Mouse (Mus musculus): ENCODE results near the gene Hspg2. TPM values are rescaled to one million over a fixed set of nuclear protein-coding genes. Genes with fewer than 3 reads are reported as not detected.

Hspg2 gene
- total RNA-seq, 2 experiments from 2014 or later = 256 to 295 TPM

GRCm38 (mm10) chr4:137480191-137480992 is 11.8 kb downstream of the Hspg2 start:
- DNase-seq = no peak

GRCm38 (mm10) chr4:137480993-137481340 is 12.4 kb downstream of the Hspg2 start:
- no peak for DNase-seq

DNA sequence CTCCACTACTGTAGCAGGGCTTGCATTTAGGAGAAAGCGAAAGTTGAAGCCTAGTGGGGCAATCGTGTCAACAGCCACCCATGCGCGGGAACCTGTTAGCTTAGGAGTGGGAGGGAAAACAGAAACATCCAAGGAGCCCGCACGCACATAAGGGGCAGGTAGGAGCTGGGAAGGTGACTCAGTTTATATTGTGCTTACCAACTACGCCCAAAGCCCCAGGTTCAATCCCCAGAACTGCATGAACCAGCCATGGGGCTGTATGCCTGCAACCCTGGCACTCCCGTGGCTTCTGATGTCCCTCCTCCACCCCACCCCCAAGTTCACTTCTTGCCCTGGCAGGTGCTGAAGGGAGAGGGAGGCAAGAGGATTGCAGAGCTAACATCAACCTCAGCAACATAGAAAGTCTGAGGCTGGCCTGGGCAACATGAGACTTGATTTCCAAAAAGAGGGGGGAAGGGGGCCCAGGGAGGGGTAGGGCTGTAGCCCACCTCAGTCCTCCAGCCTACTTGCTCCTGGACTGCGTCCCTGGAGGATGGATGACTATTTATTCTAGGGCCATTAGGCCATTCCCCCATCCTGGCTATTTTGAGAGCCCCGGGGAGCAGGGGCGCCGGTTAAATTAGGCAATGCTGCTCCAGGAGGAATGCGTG is 12.9 kb downstream of the Hspg2 start:
- DNase-seq = no peak

- DNase-seq = no peak
Measured at GRCm38 (mm10) chr4:137483871-137484270, 15.3 kb downstream of the Hspg2 start.

DNA sequence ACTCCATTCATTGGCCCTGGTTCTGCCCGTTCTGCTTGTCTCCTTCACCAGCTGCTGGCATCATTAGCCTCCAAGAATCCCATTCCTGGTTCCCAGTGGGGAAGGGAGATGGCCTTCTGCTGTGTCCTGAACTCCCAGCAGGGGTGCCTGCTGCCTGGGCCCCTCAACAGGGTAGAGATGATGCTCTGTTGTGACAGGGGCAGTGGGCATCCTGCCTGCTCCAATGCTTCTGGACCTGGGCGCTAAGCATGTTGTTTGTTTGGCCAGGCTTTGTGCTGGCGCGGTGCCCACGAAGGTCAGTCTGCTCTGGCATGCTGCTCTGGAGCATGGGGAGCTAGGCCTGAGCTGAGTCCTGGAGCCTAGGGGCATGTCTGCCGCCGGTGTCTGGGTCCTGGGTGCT is 16.0 kb downstream of the Hspg2 start:
- DNase-seq = peak; percentile 78

DNA sequence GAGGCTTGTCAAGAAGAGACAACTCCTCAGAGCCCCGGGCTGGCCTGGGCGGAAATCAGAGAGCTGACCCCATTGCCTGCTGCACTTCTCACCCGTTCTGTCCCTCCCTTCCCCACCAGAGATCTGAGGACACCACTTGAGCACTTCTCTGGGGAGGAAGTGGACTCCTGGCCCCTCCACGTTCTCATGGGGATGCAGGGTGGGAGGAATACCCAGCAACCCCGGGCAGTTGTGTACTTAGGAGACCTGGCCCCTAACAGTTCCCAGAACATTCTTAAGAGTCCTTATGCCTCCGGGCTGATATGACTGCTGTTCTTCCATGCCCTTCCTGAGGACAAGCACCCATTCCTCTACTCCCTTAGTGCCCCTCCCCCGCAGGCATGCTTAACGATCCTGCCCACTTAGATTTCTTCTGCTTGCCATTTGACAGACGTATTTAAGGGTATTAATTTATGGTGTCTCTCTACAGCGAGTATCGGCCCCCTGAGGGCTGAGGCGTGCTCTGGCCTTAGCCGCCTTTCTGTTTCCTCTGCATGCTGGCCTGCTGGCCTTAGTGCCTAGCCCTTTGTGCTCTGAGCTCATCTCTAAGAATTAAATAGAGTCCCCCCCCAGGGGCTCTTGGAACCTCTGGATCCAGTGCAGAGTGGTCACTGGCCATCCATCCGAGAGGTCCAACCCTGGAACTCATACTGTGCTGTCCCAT is 16.8 kb downstream of the Hspg2 start:
- peak; percentile 26 for DNase-seq

DNA sequence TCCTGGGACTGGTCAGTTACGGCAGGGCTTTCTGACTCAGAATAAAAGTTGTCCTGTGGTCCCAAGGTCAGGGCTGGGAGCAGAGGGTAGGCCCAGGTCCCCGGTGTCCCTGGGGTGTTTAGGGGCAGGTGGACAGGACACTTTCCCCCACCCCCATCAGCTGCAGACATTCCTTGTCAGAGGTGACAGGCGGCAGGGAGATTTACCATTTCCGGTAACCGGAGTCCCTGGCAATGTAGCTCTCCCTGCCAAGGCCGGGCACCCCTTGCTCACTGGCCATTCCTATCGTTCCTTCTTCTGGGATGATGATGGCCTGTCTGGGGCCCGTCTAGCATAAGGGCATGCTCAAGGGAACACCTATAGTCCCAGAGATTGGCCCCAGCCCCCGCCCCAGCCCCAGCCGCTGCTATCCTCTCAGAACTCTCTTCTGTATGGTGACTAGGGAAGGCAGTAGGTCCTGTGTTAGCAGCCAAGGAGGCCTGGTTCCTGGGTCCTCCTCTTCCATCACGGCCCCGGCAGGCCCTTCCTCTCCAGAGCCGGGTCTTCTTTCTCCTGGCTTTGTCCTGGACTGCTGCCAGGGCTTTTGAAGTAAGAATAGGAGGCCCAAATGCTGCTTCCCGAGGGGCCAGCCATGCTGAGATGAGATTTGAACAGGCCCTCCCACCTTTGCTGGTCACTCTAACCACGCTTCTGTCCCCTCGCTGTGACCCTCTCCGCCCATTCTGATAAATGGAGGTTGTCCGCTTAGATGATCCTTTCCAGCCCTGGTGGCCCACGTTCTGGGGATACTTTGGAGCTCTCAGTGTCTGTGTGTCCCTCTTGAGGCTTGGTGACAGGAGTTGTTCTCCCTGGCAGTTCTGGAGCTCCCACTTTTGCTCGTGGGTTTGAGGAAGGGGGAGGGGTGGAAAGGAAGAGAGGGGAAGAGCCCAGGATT is 17.8 kb downstream of the Hspg2 start:
- DNase-seq = peak; percentile 57

- peak; percentile 76 for DNase-seq
Measured at GRCm38 (mm10) chr4:137487286-137488000, 18.9 kb downstream of the Hspg2 start.

GRCm38 (mm10) chr4:137488038-137488437 is 19.5 kb downstream of the Hspg2 start:
- no peak for DNase-seq

DNA sequence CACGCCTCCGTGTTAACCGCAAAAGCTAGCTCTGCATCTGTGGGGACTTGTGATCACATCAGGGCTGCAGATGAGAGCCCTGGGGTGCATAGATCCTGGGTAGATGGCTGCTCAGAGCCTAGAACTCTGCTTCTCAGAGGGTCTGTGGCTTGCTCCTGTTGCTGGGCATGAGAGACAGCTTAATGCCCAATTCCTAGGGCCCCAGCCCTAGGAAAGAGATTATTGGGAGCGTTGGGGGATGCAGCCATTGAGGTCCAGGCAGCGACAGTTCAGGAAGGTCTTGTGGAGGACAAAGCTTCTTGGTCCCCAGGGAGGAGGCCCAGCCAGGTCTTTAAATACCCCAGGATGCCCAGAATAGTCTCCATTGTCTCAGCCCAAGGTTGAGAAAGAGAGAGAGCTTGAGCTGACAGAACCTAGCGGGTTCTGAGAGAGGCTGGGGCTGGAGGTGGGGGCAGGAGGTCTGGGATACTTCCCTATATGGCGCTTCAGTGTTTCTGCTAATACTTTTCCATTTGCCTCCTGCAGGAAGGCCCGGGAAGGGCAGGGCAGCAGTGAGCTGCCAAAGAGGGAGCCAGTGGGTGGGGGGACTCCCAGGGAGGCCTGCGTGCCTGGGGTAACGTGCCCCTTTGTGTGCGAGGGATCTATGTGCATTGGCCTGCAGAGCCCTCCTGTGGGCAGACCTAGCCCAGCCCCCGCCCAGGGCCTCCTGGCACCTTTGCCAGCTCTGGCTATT is 20.2 kb downstream of the Hspg2 start:
- DNase-seq = peak; percentile 68

GRCm38 (mm10) chr4:137489996-137490395 is 21.4 kb downstream of the Hspg2 start:
- no peak for DNase-seq

DNA sequence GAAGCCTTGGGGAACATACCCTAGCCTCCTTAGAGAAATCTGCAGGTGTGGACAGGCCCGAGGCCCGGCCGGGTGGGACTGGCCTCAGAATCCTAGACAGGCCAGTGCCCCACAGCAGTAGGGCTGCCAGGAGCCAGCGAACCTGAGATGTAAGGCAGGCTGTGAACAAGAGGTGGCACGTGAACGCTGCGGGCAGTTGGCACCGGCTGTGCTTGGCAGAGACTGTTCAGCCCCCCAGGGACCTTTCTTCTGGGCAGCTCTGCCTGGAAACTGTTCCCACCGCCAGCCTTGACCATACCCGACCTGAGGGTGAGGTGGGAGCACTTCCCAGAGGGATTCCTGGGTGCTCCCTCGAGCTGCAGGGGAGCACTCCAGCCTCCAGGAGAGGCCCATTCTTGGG is 24.0 kb downstream of the Hspg2 start:
- DNase-seq = peak; percentile 25

- no peak for DNase-seq
Measured at GRCm38 (mm10) chr4:137493187-137493586, 24.6 kb downstream of the Hspg2 start.

DNA sequence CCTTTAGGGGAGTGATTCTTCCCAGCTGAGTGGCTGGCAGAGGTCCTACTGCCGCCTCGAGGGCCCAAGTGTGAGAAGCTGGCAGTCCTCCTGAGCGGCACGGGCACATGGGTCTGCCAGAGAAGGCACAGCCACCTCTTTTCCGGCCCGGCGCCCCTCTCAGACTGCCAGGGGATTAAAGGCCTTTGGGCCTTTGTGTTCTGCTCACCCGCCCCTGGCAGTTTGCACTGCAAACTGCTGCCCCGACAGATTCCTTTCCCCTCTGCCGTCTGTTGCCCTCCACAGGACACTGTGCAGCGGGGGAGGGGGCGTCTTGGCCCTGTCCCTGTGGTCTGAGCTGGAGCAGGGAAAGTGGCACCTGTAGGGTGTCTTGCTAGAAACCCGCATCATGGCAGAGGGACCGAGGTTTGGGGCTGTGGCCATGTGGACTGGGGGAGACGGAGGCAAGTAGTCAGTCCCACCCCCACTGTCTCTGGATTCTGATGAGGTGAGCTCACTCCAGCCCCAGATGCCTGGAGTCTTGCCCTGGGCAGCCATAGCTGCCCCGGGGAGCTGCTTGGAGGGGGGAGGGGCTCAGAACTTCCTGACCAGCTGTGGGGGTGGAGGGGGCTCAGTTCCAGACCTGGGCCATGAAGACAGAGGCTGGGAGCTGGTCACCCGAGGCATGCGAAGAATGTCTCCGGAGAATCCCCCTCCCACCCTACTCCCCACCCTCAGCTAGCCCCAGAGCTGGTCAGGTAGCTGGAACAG is 26.4 kb downstream of the Hspg2 start:
- DNase-seq = peak; percentile 68

DNA sequence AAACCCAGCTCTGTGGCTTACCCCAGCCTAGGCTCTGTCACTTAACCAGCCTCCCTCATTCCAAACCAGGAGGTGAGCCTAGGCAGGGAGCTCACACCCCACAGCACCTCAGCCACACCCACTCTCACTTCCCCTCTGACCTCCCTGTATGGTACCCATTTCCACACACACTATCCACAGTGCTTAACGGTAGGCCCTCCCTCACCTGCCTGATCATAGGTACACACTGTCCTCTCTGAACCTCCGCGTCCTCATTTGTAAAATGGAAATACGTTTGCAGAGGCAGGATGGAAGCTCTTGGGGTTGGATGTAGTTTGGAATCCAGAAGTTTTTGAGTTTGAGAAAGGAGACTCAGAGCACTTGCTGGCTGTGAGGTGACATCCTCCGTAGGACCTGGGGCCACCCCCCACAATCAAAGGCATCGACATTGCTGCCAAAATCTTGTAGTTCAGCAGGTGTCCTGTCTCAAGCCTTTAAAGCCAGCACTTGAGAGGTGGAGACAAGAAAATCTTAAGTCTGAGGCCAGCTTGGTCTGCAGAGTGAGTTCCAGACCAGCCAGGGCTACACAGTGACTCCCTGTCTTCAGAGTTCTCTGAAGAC is 27.0 kb downstream of the Hspg2 start:
- no peak for DNase-seq

DNA sequence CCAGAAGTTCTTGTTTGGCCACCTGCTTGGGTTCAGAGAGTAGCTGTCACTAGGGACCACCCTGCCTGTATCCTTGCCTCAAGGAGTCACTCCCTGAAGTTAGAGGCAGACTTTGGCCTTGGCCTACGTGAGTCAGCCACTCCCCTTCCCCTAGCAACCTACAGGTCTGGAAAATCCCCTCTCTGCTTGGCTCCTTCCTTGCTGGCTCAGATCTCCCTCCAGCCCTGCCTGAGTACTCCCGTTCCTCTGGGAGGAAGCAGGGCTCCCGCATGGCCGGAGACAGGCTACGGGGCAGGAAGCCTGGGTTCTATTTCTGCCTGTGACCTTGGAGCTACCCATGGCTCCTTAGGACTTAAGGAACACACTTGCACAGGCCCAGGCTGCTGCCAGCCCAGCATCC is 28.8 kb downstream of the Hspg2 start:
- no peak for DNase-seq

DNA sequence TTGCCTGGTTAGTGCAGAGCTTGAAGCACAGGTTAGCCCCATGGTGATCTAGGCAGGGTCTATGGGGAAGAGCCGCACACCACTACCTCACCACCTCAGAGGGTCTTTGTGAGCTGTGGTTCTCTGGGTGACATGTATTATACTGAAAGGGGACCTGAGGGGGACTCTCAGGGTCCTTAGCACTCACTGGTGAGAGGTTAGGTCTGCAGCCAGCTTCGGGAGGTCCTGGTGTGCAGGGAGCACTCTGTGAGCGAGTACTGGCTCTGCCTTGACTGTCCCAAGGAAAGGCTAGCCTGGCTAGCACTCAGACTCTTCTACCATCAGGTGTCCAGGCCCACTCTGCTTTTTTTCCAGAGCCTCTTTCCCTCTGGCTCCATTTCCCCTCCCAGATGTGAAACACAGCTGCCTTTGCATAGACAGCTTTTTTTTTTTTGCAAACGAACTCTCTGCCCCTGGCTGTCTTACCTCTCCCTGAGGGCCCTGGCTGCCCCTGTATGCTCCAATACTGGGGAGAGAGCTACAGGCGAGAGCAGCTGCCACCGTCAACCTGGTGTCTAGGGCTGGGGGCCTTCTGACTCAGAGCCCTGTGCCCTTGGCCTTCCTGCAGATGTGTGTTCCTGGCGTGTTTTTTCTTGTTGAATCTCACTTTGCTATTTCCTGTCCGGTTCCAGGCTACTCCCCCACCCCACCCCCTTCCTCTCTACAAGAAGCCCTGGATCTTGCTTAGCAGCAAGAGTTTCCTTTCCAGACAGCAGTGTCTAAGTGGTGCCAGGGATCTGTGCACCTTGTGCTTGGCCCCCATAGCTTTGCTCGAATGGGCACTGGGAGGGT is 29.5 kb downstream of the Hspg2 start:
- no peak for DNase-seq

DNA sequence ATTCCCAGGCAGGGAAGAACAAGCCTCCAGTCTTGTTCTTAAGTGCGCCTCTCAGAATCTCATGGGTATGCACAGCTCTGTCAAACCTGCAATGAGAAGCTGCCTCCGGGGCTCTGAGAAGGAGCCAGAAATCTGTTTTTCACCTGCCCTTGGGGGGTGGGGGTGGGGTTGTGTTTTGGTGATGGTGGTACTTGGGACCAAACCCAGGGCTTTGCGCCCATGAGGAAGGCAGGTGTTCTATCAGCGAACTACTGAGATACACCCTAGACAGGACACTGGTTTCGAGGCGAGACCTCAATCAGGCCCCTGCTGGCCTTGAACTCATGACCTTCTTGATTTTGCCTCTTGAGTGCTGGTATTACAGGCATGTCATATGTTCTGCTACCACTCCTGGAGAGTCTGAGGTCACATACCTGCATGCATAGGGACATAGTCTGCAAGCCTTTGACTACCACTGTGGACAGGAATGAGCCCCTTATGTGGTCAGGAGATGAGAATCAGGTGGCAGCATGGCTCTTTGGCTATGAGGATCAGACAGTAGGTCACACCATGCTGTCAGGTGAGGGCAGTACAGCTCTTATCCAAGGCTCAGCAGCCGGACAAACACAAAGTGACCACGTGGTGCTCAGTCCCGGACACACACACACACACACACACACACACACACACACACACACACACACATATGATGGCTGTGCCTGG is 30.5 kb downstream of the Hspg2 start:
- DNase-seq = no peak

Measured in gastrocnemius, postnatal 10 days (tissue).